Mouse (Mus musculus): ENCODE measurements around the gene Ifi205.
"Not testable (repeated sequence)": the region's sequence is repeated elsewhere in the genome, so short reads cannot be mapped to it uniquely, and the experiment has no call there.

Ifi205 gene

DNA sequence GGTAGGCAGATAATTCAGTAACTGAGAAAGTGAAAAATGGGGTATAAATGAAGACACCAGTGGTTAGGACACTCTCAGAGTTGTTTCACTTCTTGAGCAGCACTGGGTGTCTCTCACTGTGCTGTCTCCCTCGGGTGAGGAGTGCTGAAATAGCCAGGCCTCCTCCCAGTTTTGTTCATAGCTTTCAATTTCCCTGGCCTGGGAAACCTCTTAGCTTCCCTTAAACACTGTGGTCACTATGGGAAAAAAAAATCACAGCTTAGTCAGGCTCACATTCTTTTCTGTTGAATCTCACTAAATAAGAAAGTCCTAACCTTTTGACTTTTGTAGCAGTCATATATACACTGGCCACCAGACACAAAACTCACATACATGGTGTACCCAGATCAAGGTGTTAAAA is at the start of gene Ifi205:
Gene Ifi205 (minus strand): TSS at position 113 of the 400 bp plus-strand sequence.
- DNase-seq (ENCODE audit: low spot score in 2 of 2) = no peak

GRCm38 (mm10) chr1:174066305-174066704 is 34.7 kb upstream of the Ifi205 start, which contains the start of gene Olfr430:
Gene Olfr430, plus strand, starts transcription at chr1:174066605.
- DNase-seq (ENCODE audit: low spot score in 2 of 2) = no peak

- DNase-seq (ENCODE audit: low spot score in 2 of 2) = no peak
Measured at GRCm38 (mm10) chr1:174055248-174055647, 23.6 kb upstream of the Ifi205 start.

DNA sequence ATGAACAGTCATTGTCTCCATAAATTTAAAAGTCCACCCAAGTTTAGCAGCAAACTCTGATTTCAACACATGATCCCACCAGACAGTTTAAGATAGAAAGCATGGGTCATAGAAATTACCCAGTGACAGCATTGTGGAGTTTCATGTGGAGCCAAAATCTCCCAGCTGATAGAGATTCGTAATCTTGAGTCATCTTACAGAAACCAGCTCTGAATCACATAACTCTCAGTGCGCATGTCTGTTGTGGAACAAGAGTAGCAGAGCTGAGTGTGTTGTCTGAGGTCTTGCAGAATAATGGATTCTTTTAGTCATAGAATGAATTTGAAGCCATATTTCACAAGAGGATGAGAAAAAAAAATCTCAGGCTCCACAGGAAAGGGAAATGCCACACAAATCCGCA is 21.4 kb upstream of the Ifi205 start:
- no peak for DNase-seq (ENCODE audit: low spot score in 2 of 2)

DNA sequence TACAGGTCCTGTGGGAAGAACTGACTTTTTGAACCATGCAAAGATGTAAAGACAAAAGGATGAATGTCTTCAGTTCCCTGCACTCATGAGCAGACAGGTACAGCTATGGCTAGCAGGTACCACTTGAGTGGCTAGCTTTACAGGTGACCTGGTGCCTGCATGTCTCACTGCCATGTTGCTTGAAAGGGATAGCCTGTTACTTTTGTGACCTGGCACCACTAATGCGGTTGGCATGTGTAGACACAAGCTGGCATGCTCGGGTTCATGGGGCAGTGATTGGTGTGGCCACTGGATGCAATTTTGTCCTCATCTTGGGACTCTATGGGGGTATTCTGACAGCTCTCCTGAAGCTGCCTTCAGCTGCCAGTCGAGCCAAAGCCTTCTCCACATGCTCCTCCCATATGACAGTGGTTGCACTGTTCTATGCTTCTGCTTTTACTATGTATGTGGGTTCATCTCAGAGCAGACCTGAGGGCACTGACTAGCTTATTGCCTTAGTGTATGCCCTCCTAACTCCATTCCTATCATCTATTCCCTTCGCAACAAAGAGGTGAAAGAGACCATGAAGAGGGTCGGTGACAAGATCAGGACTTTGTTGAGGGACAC is 20.4 kb upstream of the Ifi205 start:
- DNase-seq (ENCODE audit: low spot score in 2 of 2) = no peak

GRCm38 (mm10) chr1:174051515-174051914 is 19.9 kb upstream of the Ifi205 start:
- DNase-seq (ENCODE audit: low spot score in 2 of 2) = no peak

DNA sequence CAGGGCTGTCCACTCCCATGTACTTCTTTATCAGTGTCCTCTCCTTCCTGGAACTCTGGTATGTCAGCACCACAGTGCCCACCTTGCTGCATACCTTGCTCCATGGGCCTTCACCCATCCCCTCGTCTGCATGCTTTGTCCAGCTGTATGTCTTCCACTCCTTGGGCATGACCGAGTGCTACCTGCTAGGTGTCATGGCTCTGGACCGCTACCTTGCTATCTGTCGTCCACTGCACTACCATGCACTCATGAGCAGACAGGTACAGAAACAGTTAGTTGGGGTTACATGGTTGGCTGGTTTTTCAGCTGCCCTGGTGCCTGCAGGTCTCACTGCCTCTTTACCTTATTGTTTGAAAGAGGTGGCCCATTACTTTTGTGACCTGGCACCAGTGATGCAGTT is 18.9 kb upstream of the Ifi205 start:
- no peak for DNase-seq (ENCODE audit: low spot score in 2 of 2)

- DNase-seq (ENCODE audit: low spot score in 2 of 2) = not testable (repeated sequence)
Measured at GRCm38 (mm10) chr1:174049357-174049756, 17.7 kb upstream of the Ifi205 start.

GRCm38 (mm10) chr1:174048893-174049292 is 17.3 kb upstream of the Ifi205 start, which contains the start of gene Olfr432:
Gene Olfr432, plus strand, starts transcription at chr1:174049205.
- DNase-seq (ENCODE audit: low spot score in 2 of 2) = no peak

DNA sequence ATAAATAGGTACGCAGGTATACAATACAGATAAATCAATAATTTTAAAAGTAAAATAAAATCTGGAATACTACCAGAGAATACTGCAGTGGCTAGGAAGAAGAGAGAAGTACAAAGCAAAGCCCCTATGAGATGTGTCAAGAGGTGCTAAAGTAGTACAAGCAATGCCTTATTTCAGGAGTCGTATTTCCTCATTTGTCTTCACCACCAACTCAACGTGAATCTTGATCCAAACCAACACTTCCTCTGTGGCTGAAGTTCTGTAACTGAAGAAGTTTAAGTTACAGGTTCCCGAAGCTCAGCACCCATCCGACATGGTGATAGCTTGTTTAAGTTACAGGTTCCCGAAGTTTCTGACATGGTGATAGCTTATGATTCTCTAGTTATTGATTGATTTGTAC is 16.6 kb upstream of the Ifi205 start:
- not testable (repeated sequence) for DNase-seq (ENCODE audit: low spot score in 2 of 2)

- no peak for DNase-seq (ENCODE audit: low spot score in 2 of 2)
Measured at GRCm38 (mm10) chr1:174044431-174044830, 12.8 kb upstream of the Ifi205 start.

DNA sequence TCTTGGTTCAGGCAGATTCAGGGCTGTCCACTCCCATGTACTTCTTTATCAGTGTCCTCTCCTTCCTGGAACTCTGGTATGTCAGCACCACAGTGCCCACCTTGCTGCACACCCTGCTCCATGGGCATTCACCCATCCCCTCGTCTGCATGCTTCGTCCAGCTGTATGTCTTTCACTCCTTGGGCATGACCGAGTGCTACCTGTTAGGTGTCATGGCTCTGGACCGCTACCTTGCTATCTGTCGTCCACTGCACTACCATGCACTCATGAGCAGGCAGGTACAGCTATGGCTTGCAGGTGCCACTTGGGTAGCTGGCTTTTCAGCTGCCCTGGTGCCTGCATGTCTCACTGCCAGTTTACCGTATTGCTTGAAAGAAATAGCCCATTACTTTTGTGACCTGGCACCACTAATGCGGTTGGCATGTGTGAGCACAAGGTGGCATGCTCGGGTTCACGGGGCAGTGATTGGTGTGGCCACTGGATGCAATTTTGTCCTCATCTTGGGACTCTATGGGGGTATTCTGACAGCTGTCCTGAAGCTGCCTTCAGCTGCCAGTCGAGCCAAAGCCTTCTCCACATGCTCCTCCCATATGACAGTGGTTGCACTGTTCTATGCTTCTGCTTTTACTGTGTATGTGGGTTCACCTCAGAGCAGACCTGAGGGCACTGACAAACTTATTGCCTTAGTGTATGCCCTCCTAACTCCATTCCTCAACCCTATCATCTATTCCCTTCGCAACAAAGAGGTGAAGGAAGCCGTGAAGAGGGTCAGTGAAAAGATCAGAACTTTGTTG is 10.7 kb upstream of the Ifi205 start:
- not testable (repeated sequence) for DNase-seq (ENCODE audit: low spot score in 2 of 2)

DNA sequence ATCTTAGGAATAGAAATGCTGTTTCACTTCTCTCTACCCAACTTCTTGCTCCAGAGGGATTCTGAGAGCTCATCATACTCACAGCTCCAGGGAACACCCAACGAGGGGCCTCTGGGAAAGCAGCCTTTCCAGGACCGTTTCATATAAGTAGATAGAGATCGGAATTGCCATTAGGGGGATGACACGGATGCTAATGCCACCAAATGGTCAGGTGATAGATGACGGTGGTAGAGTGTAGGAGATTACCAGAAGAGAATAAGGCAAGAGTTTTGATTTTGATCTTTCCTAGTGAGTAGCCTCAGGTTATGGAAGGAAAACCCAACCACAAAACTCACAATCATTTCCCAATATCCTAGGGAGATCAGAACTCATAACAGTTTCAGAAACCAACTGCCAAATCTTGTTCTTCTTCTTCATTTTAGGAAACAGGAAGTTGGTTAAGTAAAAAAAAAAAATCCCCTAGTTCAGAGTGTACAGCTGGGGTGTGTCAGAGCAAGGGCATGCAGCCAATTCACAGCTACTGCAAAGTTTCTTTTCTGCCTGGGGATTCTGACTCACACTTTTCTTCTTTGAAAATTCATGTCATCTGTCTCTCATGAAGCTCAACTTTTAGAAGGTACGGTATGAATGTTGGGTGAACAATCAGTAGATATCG is 9.0 kb upstream of the Ifi205 start, which contains the start of gene Olfr433:
Gene Olfr433 (plus strand): TSS at position 183 of the 655 bp plus-strand sequence.
- no peak for DNase-seq (ENCODE audit: low spot score in 2 of 2)

GRCm38 (mm10) chr1:174038480-174038879 is 6.9 kb upstream of the Ifi205 start:
- DNase-seq (ENCODE audit: low spot score in 2 of 2) = no peak

DNA sequence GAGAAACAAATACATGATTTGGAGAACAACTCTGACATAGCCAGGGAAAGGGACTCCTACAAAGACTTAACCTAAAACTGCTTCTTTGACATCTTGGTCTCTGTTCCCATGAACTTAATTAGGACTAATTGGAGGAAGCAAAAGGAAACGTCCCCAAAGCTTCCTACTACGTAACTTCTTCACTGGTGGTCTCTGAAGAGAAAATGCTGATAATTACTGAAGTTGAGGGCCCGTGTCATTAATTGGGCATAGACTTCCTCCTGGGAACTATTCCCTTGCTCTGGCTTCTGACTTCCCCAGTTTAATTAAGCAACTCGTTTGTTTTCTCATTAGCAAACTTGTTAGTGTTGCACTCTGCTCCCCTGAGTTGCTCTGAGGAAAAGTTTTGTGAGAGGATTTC is 4.2 kb upstream of the Ifi205 start:
- DNase-seq (ENCODE audit: low spot score in 2 of 2) = no peak

- not testable (repeated sequence) for DNase-seq (ENCODE audit: low spot score in 2 of 2)
Measured at GRCm38 (mm10) chr1:174007050-174007449, 24.6 kb downstream of the Ifi205 start.

- not testable (repeated sequence) for DNase-seq (ENCODE audit: low spot score in 2 of 2)
Measured at GRCm38 (mm10) chr1:174004352-174005109, 27.1 kb downstream of the Ifi205 start.

GRCm38 (mm10) chr1:173995003-173995402 is 36.6 kb downstream of the Ifi205 start:
- DNase-seq (ENCODE audit: low spot score in 2 of 2) = no peak

- not testable (repeated sequence) for DNase-seq (ENCODE audit: low spot score in 2 of 2)
Measured at GRCm38 (mm10) chr1:173982694-173983305, 48.8 kb downstream of the Ifi205 start, which contains the start of gene Ifi202b. Gene Ifi202b, minus strand, starts transcription at chr1:173982744.

DNA sequence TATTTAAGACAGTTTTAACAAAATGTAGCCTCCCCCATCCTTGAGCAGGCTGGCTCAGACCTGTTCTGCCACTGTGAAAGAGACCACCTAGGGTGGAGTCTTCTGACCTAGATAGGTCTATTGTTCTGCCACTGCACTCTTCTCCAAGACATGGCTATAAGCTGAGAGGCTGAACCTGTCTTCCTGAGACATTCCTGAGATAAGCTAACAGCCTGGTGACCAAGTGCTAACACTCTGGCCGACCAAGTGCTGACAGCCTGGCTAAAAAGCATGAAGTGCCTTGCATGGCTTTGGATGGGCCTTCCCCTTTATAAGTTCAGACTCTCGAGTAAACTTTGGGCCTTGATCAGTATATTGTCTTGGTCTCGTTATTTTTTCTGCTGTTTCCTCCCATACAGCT is 50.6 kb downstream of the Ifi205 start:
- DNase-seq (ENCODE audit: low spot score in 2 of 2) = not testable (repeated sequence)

DNA sequence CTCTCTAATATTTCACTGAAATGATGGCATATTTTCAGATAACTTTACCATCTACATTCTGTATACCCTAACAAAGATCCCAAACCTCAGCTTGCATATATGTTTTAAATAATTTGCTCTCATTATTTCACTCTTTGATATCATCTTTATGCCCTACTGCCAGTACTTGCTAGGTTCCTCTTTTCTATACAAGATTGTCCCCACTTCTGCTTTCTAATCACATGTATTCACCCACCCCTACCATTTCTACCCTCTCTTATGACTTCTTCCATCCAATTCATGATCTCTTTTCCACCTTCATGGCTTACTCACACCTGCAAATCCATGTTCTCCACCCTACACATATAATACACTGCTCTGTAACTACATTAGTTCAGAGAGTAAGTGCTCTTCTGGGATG is 54.0 kb downstream of the Ifi205 start:
- DNase-seq (ENCODE audit: low spot score in 2 of 2) = no peak

All from spleen, postnatal 14 days (tissue).